Mouse (Mus musculus) ES-Bruce4 (cell line): Measurements from ENCODE around the gene Vmn2r85.

Experiments
- CTCF ChIP-seq: IDR thresholded peaks from one replicate; pipeline ENCODE4 v1.8.1; 2011; ENCODE audit warnings: low read depth, low read length
- POLR2A ChIP-seq: IDR thresholded peaks from one replicate; pipeline ENCODE4 v1.8.1; 2011; ENCODE audit warnings: low read length; ENCODE audit not compliant: insufficient read depth

DNA sequence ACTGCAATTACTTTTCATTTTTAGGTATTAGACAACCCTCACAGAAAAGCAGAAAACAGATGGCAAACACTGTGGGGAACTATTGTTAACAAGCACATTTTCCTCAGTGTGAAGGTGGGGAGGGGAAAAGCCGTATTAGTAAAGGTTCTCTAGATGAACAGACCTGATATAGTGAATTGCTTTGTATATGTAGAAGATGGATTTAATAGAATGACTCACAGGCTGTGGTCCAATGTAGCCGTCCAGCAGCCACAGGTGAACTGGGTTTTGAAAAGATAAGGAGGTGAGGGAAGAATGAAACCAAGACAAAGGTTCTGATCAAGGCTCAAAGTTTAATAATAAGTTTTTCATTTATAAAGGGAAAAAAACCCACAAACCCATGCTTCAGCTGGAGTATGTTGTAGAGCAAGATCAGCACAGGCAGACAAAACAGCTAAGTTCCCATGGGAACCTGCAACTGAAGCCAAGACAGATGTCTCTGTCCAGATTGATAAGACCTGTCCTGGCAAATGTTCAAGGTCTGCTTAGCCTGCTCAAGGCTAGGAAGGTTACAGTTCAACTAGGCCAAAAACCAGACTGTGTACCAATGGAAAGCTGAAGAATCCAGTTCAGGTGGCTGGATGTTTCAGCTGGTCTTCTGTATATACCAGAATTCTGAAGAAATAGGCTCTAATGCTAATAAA is 56.9 kb downstream of the Vmn2r85 start:
- TF ChIP-seq CTCF (no peak), POLR2A (no peak)
